Mouse (Mus musculus): ENCODE data around the gene Sema3a. TPM values are rescaled to one million over a fixed set of nuclear protein-coding genes. Genes with fewer than 3 reads are reported as not detected.

Sema3a gene
- polyA plus RNA-seq, 1 experiment from 2014 or later = 16.2 TPM

DNA sequence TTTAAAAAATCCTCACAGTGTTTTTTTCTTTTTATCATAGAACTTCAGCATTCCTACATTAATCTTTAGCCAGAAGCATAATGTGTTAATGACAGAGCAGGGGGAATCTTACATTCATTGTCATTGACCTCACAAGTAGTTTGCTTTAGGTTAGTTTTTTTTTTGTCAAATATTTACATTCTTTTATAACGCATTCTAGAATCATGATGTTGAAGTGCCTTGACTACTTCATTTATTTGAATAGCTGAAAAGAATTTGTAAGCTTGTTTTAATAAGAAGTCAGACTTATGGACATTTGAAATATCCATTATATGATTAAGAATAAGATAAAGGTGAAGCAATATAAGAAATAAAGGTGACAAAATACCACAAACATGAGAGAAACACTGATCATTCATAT, 212.5 kb downstream of the Sema3a start:
- ATAC-seq (ENCODE audit: low read depth) = no peak
- H3K4me3 ChIP-seq = no peak overlapping the region
- no peak overlapping the region for H3K27ac ChIP-seq (replicated peaks)
- WGBS = 89% methylated on average over 1 of the region's 1 CpGs
- H3K4me1 ChIP-seq (replicated peaks) = no peaks in the 10 kb centered on the region
- H3K9me3 ChIP-seq = no peaks in the 10 kb centered on the region
- no peaks in the 10 kb centered on the region for H3K27me3 ChIP-seq
- no peak overlapping the region for H3K4me2 ChIP-seq
- no peak overlapping the region for H3K9ac ChIP-seq
- H3K36me3 ChIP-seq = no peaks in the 10 kb centered on the region

DNA sequence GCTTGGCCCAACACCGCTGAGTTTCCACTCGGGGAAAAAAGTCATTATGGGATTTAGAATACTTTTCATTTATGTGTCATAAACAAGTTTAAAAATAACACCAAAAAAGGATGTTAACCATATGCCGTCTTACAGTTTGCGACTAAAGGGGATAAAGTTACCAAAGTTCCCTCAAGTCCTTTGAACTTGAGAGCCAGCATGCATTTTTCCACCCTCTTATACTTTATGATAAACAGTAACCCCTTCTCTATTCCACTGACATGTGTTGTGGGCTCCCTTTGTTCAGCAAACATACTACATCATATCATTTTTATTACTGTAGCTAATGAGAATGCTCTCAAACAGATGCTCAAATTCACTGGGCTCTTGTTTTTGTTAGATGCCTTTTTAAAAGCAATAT, 221.9 kb downstream of the Sema3a start:
- ATAC-seq (ENCODE audit: low read depth) = no peak
- H3K27ac ChIP-seq (replicated peaks) = no peak overlapping the region
- no peaks in the 10 kb centered on the region for H3K4me1 ChIP-seq (replicated peaks)
- H3K9me3 ChIP-seq = no peaks in the 10 kb centered on the region
- no peaks in the 10 kb centered on the region for H3K27me3 ChIP-seq
- H3K4me2 ChIP-seq = no peak overlapping the region
- no peak overlapping the region for H3K9ac ChIP-seq
- 84% methylated on average over 4 of the region's 4 CpGs for WGBS
- H3K4me3 ChIP-seq = no peak overlapping the region
- no peaks in the 10 kb centered on the region for H3K36me3 ChIP-seq

DNA sequence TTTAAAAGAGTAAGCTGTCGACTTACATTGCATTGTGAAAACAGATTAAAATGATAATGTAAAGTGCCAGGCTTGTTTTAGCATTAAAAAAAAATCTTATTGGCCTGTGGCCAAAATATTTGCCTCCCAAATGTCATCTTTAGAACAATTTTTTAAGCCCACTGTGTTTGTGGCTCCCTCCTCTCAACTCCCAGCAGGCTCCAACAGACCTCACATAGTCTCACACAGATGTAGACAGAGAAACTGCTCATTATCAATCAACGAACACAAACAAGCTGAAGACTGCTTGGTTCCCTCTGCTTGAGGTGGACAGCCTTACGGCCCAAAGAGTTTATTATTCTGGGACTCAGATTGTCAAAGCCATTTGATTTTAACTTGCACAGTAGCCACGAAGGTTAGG, 226.4 kb downstream of the Sema3a start:
- no peak for ATAC-seq (ENCODE audit: low read depth)
- Histone ChIP-seq H3K27me3 (no peaks in the 10 kb centered on the region), H3K27ac (replicated peaks) (no peak overlapping the region), H3K36me3 (no peaks in the 10 kb centered on the region), H3K9me3 (no peaks in the 10 kb centered on the region), H3K4me1 (replicated peaks) (no peaks in the 10 kb centered on the region), H3K4me2 (no peak overlapping the region), H3K9ac (no peak overlapping the region), H3K4me3 (no peak overlapping the region)
- 47% methylated on average over 4 of the region's 4 CpGs for WGBS

DNA sequence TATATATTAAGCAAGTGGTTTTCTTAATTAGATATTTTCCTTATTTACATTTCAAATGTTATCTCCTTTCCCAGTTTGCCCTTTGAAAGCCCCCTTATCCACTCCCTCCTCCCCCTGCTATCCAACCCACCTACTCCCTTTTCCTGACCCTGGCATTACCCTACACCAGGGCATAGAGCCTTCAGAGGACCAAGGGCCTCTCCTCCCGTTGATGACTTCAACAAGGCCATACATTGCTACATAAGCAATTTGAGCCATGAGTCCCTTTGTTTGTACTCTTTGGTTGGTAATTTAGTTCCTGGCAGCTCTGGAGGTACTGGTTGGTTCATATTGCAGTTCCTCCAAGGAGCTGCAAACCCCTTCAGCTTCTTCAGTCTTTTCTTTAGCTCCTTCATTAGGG, 227.8 kb downstream of the Sema3a start:
- H3K4me1 ChIP-seq (replicated peaks) = no peaks in the 10 kb centered on the region
- no peak overlapping the region for H3K4me3 ChIP-seq
- H3K36me3 ChIP-seq = no peaks in the 10 kb centered on the region
- no peaks in the 10 kb centered on the region for H3K9me3 ChIP-seq
- no peak overlapping the region for H3K4me2 ChIP-seq
- no peak overlapping the region for H3K9ac ChIP-seq
- no peak overlapping the region for H3K27ac ChIP-seq (replicated peaks)
- no peak for ATAC-seq (ENCODE audit: low read depth)
- WGBS = 67% methylated on average over 1 of the region's 1 CpGs
- no peaks in the 10 kb centered on the region for H3K27me3 ChIP-seq

DNA sequence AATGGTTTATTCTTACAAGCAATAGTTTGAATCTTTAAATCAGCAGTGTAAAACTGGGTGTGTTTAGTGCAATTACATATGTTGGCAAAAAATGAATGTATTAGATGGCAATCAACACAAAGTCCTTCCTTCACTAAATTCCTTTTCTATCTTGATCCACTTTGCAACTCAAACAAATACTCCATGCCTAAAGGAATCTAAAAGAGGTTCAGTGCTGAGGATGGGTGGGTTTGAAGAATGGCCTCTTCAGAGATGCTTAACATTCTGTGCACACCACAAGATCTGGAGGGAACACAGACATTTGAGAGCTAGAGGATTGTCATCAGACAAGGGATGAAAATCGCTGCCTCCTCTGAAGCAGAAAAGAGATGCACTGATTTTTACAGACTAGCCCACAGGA, 228.3 kb downstream of the Sema3a start:
- no peak overlapping the region for H3K27ac ChIP-seq (replicated peaks)
- H3K4me3 ChIP-seq = no peak overlapping the region
- 83% methylated on average over 1 of the region's 1 CpGs for WGBS
- H3K4me2 ChIP-seq = no peak overlapping the region
- no peak for ATAC-seq (ENCODE audit: low read depth)
- H3K9ac ChIP-seq = no peak overlapping the region
- H3K9me3 ChIP-seq = no peaks in the 10 kb centered on the region
- no peaks in the 10 kb centered on the region for H3K4me1 ChIP-seq (replicated peaks)
- H3K27me3 ChIP-seq = no peaks in the 10 kb centered on the region
- H3K36me3 ChIP-seq = no peaks in the 10 kb centered on the region

DNA sequence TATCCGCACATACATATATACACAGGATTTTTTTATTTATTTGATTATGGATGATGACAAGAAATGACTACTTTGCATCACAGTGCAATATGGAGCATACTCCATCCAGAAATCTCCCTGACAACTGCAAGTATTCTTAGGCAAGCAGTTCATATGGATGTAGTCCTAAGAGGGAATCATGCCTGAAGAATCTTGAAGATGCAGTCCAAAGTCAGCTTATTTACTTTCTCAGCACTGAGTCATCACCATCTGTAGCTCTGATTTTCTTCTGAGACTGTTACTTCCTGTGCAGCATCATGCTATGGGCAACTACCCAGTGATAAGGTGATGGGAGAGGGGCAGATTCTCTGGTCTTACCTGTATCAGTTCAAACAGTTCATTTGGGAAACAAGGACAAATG, 229.7 kb downstream of the Sema3a start:
- no peak overlapping the region for H3K4me2 ChIP-seq
- H3K4me3 ChIP-seq = no peak overlapping the region
- H3K9ac ChIP-seq = no peak overlapping the region
- no peak overlapping the region for H3K27ac ChIP-seq (replicated peaks)
- H3K36me3 ChIP-seq = no peaks in the 10 kb centered on the region
- 87% methylated on average over 1 of the region's 1 CpGs for WGBS
- no peak for ATAC-seq (ENCODE audit: low read depth)
- H3K9me3 ChIP-seq = no peaks in the 10 kb centered on the region
- no peaks in the 10 kb centered on the region for H3K4me1 ChIP-seq (replicated peaks)
- H3K27me3 ChIP-seq = no peaks in the 10 kb centered on the region

DNA sequence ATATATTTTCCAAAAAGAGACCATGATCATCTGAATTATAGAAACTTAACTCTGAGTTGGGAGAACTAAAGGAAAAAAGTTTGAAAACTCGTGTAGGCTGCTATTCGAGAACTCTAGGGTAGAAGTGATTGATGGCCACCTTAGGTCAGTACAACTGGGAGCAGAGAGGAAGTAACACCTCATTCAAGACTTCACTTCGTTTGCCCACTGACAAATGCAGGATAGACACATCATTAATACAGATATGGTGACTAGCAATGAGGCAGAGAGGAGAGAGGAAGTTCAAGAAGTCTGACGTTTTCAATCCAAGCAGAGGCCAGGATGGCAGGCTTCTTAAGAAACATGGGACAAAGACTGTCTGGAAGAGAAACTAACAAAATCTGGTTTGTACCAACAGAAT, 233.6 kb downstream of the Sema3a start:
- no peaks in the 10 kb centered on the region for H3K4me1 ChIP-seq (replicated peaks)
- no peaks in the 10 kb centered on the region for H3K9me3 ChIP-seq
- ATAC-seq (ENCODE audit: low read depth) = no peak
- no peak overlapping the region for H3K9ac ChIP-seq
- no peak overlapping the region for H3K4me2 ChIP-seq
- no peak overlapping the region for H3K4me3 ChIP-seq
- no peak overlapping the region for H3K27ac ChIP-seq (replicated peaks)
- H3K36me3 ChIP-seq = no peaks in the 10 kb centered on the region
- 59% methylated on average over 4 of the region's 4 CpGs for WGBS
- H3K27me3 ChIP-seq = no peaks in the 10 kb centered on the region

DNA sequence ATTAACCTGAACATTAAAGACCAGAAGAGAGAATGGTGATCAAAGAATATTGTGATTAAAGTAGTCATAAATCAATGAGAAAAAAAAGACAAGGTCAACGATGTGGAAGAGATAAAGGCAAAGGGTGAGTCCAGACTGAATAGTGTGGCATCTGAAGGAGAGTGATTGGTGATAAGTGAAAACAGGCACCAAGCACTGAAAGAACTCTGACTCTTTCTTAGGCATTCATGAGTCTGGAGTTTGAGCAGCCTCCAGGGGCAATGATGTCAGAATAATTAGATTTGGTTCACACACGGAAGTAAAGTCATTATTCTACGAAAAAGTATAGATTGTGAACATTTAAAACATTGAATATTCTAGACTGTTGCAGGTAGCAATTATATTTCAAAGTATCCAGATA, 235.5 kb downstream of the Sema3a start:
- Histone ChIP-seq H3K9me3 (no peaks in the 10 kb centered on the region), H3K27ac (replicated peaks) (no peak overlapping the region), H3K4me3 (no peak overlapping the region), H3K4me2 (no peak overlapping the region), H3K36me3 (no peaks in the 10 kb centered on the region), H3K9ac (no peak overlapping the region), H3K4me1 (replicated peaks) (no peaks in the 10 kb centered on the region), H3K27me3 (no peaks in the 10 kb centered on the region)
- 25% methylated on average over 3 of the region's 3 CpGs for WGBS
- no peak for ATAC-seq (ENCODE audit: low read depth)

DNA sequence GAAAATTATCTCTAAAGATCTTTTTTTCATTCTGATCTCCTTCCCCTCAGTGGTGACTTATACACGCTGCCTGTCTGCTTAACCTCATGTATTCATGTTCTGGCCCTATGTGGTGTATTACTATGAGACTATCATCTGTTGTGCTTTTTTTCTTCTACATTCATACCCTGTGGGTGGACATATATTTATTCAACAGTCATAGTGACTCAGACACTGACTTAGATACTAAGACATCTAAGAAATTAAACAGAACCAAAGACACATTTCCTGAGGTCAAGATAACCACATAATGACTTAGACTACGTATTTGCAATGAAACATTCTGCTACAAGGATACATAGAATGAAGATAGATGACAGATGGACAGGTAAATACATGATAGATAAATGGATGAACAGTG, 239.9 kb downstream of the Sema3a start:
- Histone ChIP-seq H3K4me1 (replicated peaks) (no peaks in the 10 kb centered on the region), H3K9ac (no peak overlapping the region), H3K4me3 (no peak overlapping the region), H3K27me3 (no peaks in the 10 kb centered on the region), H3K36me3 (no peaks in the 10 kb centered on the region), H3K27ac (replicated peaks) (no peak overlapping the region), H3K4me2 (no peak overlapping the region), H3K9me3 (no peaks in the 10 kb centered on the region)
- no peak for ATAC-seq (ENCODE audit: low read depth)
- 87% methylated on average over 2 of the region's 2 CpGs for WGBS

DNA sequence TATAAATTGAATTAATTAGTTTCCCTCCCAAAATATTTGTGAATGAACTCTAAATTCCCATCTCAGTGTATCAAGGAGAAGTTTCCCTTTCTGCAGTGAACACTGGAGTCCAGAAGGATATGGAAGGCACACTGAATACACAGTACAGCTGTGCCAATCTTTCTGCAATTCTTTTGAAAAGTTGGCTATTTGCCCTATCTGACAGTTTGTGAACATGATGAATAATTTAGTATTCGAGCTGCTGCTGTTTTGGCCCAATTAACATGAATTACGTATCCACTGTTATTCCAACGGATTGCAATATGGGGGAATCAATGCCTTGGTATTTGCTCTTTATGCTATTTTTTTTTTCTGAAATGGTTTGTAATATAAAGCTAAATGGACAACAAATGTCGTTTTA, 254.0 kb downstream of the Sema3a start:
- H3K9ac ChIP-seq = no peak overlapping the region
- no peaks in the 10 kb centered on the region for H3K9me3 ChIP-seq
- no peaks in the 10 kb centered on the region for H3K4me1 ChIP-seq (replicated peaks)
- H3K27me3 ChIP-seq = no peaks in the 10 kb centered on the region; the same call in 1 of the 2 replicates
- no peak overlapping the region for H3K4me2 ChIP-seq
- ATAC-seq (ENCODE audit: low read depth) = no peak
- 64% methylated on average over 4 of the region's 4 CpGs for WGBS
- H3K4me3 ChIP-seq = no peak overlapping the region
- no peaks in the 10 kb centered on the region for H3K36me3 ChIP-seq
- no peak overlapping the region for H3K27ac ChIP-seq (replicated peaks)

DNA sequence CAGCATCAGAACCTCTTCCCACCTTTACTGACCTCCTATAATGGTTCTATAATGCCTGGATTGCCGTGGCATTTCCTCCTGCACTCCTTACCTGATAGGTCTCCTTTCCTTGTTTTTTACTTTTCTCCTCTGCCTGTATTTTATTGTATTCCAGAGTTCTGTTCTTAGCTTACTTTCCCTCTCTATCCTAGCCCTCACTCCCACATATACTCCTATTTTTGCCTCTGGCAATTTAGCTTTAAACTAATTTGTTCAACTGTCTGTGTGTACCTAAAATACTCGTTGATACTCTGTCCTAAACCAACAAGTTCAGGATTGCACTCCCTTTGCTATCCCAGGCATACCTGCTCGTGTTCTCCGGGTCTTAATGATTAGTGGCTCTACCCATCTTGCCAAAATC, 258.8 kb downstream of the Sema3a start:
- Histone ChIP-seq H3K4me3 (no peak overlapping the region), H3K4me1 (replicated peaks) (no peaks in the 10 kb centered on the region), H3K27me3 (no peaks in the 10 kb centered on the region; the same call in 1 of the 2 replicates), H3K9me3 (no peaks in the 10 kb centered on the region), H3K4me2 (no peak overlapping the region), H3K9ac (no peak overlapping the region), H3K36me3 (no peaks in the 10 kb centered on the region), H3K27ac (replicated peaks) (no peak overlapping the region)
- 37% methylated on average over 4 of the region's 4 CpGs for WGBS
- no peak for ATAC-seq (ENCODE audit: low read depth)

DNA sequence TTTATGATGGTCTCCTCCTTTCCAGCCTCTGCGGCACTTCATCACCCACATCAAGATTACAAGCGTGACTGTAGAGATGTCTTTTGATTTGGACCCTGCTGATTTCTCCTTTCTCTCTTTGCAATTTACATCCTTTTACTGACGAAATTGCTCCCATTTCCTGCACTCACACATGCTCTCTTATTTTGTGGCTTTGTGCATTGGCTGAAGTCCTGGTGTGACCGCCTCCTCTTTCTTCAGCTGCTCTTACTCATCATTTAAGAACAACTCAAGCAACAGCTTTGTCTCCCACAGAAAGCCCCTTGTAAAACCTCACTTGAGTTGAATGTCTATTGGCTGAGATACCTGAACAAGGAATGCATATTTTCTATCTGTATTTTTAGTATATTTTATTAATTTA, 259.5 kb downstream of the Sema3a start:
- 18% methylated on average over 4 of the region's 4 CpGs for WGBS
- H3K27ac ChIP-seq (replicated peaks) = no peak overlapping the region
- no peak for ATAC-seq (ENCODE audit: low read depth)

DNA sequence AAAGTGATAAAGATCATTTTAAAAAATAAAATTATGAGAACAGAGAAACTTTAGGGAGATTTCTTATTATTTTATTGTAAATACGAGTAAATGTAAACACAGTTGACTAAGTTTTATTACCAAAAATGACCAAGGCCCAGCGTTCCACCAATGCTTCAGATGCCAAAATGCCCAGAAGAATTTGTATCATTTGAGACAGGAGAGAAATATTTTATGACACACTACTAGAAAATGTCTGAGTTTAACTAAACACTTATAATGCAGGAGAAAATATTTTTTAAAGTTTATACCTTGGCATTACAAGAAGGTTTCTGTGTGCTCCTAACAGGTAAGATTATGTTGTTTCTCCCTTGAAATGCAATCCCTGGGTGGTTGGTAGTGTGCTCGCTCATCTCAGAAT, 261.4 kb downstream of the Sema3a start:
- no peaks in the 10 kb centered on the region for H3K4me1 ChIP-seq (replicated peaks)
- no peak overlapping the region for H3K4me3 ChIP-seq
- H3K27me3 ChIP-seq = no peaks in the 10 kb centered on the region; the same call in 1 of the 2 replicates
- no peaks in the 10 kb centered on the region for H3K36me3 ChIP-seq
- H3K4me2 ChIP-seq = no peak overlapping the region
- 88% methylated on average over 3 of the region's 3 CpGs for WGBS
- no peak for ATAC-seq (ENCODE audit: low read depth)
- H3K9ac ChIP-seq = no peak overlapping the region
- H3K27ac ChIP-seq (replicated peaks) = no peak overlapping the region
- H3K9me3 ChIP-seq = no peaks in the 10 kb centered on the region

More for the DNA sequence above, 259.5 kb downstream of the Sema3a start:
- Histone ChIP-seq H3K4me2 (no peak overlapping the region), H3K27me3 (no peaks in the 10 kb centered on the region; the same call in 1 of the 2 replicates), H3K9me3 (no peaks in the 10 kb centered on the region), H3K9ac (no peak overlapping the region), H3K36me3 (no peaks in the 10 kb centered on the region), H3K4me3 (no peak overlapping the region), H3K4me1 (replicated peaks) (no peaks in the 10 kb centered on the region)

Data from neural tube, embryonic 13.5 days (tissue).